Mouse (Mus musculus): ENCODE data around the gene 2210407C18Rik. TPM values are rescaled to one million over a fixed set of nuclear protein-coding genes. Genes with fewer than 3 reads are reported as not detected.

The 2210407C18Rik gene
- polyA plus RNA-seq, 1 experiment from 2014 or later, result not detected

- ATAC-seq (no peak), DNase-seq (ENCODE audit: low spot score) (no peak)
- no peak overlapping the region for H3K27ac ChIP-seq (ENCODE audit: low read length)
- no peaks in the 10 kb centered on the region for H3K4me1 ChIP-seq (ENCODE audit: insufficient read depth, low read depth, low read length)
- H3K4me3 ChIP-seq (ENCODE audit: low read depth, low read length), result no peak overlapping the region
- H3K36me3 ChIP-seq (ENCODE audit: insufficient read depth, low read length), result no peaks in the 10 kb centered on the region
- no peak for TF ChIP-seq EP300 (IDR thresholded peaks at IDR 0.05)
- no peak for TF ChIP-seq CTCF (IDR thresholded peaks at IDR 0.05)
- H3K27me3 ChIP-seq (replicated peaks; ENCODE audit: insufficient read depth, low read length), result no peaks in the 10 kb centered on the region
- no peak overlapping the region for H3K4me2 ChIP-seq (replicated peaks; ENCODE audit: low read depth, low read length)
- no peak overlapping the region for H3K9ac ChIP-seq (replicated peaks; ENCODE audit: low read depth)
- H3K9me3 ChIP-seq (ENCODE audit: low read length), result no peaks in the 10 kb centered on the region
- WGBS, result 43% methylated on average over 3 of the region's 3 CpGs
Measured at GRCm38 (mm10) chr11:58605228-58605627, 10.6 kb downstream of the 2210407C18Rik start.

GRCm38 (mm10) chr11:58604688-58605087 lies 11.2 kb downstream of the 2210407C18Rik start:
- ATAC-seq, result no peak
- no peak overlapping the region for H3K4me3 ChIP-seq (ENCODE audit: low read depth, low read length)
- no peak for DNase-seq (ENCODE audit: low spot score)
- no peak overlapping the region for H3K4me2 ChIP-seq (replicated peaks; ENCODE audit: low read depth, low read length)
- H3K27me3 ChIP-seq (replicated peaks; ENCODE audit: insufficient read depth, low read length), result no peaks in the 10 kb centered on the region
- no peaks in the 10 kb centered on the region for H3K4me1 ChIP-seq (ENCODE audit: insufficient read depth, low read depth, low read length)
- H3K36me3 ChIP-seq (ENCODE audit: insufficient read depth, low read length), result no peaks in the 10 kb centered on the region
- 30% methylated on average over 2 of the region's 2 CpGs for WGBS
- no peak overlapping the region for H3K27ac ChIP-seq (ENCODE audit: low read length)
- H3K9ac ChIP-seq (replicated peaks; ENCODE audit: low read depth), result no peak overlapping the region
- no peaks in the 10 kb centered on the region for H3K9me3 ChIP-seq (ENCODE audit: low read length)
- TF ChIP-seq CTCF (IDR thresholded peaks at IDR 0.05) (no peak), EP300 (IDR thresholded peaks at IDR 0.05) (no peak)

GRCm38 (mm10) chr11:58602800-58603560 lies 12.9 kb downstream of the 2210407C18Rik start:
- WGBS, result 64% methylated on average over 6 of the region's 6 CpGs
- Histone ChIP-seq H3K27ac (ENCODE audit: low read length) (no peak overlapping the region), H3K9ac (replicated peaks; ENCODE audit: low read depth) (no peak overlapping the region), H3K27me3 (replicated peaks; ENCODE audit: insufficient read depth, low read length) (no peaks in the 10 kb centered on the region), H3K4me3 (ENCODE audit: low read depth, low read length) (no peak overlapping the region), H3K9me3 (ENCODE audit: low read length) (no peaks in the 10 kb centered on the region), H3K4me1 (ENCODE audit: insufficient read depth, low read depth, low read length) (no peaks in the 10 kb centered on the region), H3K4me2 (replicated peaks; ENCODE audit: low read depth, low read length) (no peak overlapping the region), H3K36me3 (ENCODE audit: insufficient read depth, low read length) (no peaks in the 10 kb centered on the region)
- TF ChIP-seq EP300 (IDR thresholded peaks at IDR 0.05), result no peak
- TF ChIP-seq CTCF (IDR thresholded peaks at IDR 0.05), result no peak
- no peak for DNase-seq (ENCODE audit: low spot score)
- ATAC-seq, result no peak

- Histone ChIP-seq H3K9ac (replicated peaks; ENCODE audit: low read depth) (no peak overlapping the region), H3K27ac (ENCODE audit: low read length) (no peak overlapping the region), H3K4me2 (replicated peaks; ENCODE audit: low read depth, low read length) (no peak overlapping the region), H3K36me3 (ENCODE audit: insufficient read depth, low read length) (no peaks in the 10 kb centered on the region), H3K4me3 (ENCODE audit: low read depth, low read length) (no peak overlapping the region), H3K9me3 (ENCODE audit: low read length) (no peaks in the 10 kb centered on the region), H3K27me3 (replicated peaks; ENCODE audit: insufficient read depth, low read length) (no peaks in the 10 kb centered on the region), H3K4me1 (ENCODE audit: insufficient read depth, low read depth, low read length) (no peaks in the 10 kb centered on the region)
- no peak for ATAC-seq
- DNase-seq (ENCODE audit: low spot score), result no peak
- TF ChIP-seq EP300 (IDR thresholded peaks at IDR 0.05) (no peak), CTCF (IDR thresholded peaks at IDR 0.05) (no peak)
Measured at GRCm38 (mm10) chr11:58602062-58602461, 13.8 kb downstream of the 2210407C18Rik start.

- no peak for TF ChIP-seq EP300 (IDR thresholded peaks at IDR 0.05)
- no peak for TF ChIP-seq CTCF (IDR thresholded peaks at IDR 0.05)
- no peak for ATAC-seq
- 87% methylated on average over 13 of the region's 13 CpGs for WGBS
- Histone ChIP-seq H3K36me3 (ENCODE audit: insufficient read depth, low read length) (no peaks in the 10 kb centered on the region), H3K4me1 (ENCODE audit: insufficient read depth, low read depth, low read length) (no peaks in the 10 kb centered on the region), H3K27me3 (replicated peaks; ENCODE audit: insufficient read depth, low read length) (no peaks in the 10 kb centered on the region), H3K9me3 (ENCODE audit: low read length) (no peaks in the 10 kb centered on the region), H3K27ac (ENCODE audit: low read length) (no peak overlapping the region), H3K4me2 (replicated peaks; ENCODE audit: low read depth, low read length) (no peak overlapping the region), H3K9ac (replicated peaks; ENCODE audit: low read depth) (no peak overlapping the region), H3K4me3 (ENCODE audit: low read depth, low read length) (no peak overlapping the region)
- DNase-seq (ENCODE audit: low spot score), result no peak
Measured at GRCm38 (mm10) chr11:58597837-58598236, 18.0 kb downstream of the 2210407C18Rik start.

GRCm38 (mm10) chr11:58594814-58595213 lies 21.1 kb downstream of the 2210407C18Rik start, which contains the start of gene Olfr324:
Gene Olfr324 (plus strand): TSS chr11:58595114.
- Histone ChIP-seq H3K9me3 (ENCODE audit: low read length) (no peaks in the 10 kb centered on the region), H3K4me2 (replicated peaks; ENCODE audit: low read depth, low read length) (no peak within 1 kb of the TSS), H3K36me3 (ENCODE audit: insufficient read depth, low read length) (no peaks in the 10 kb centered on the region), H3K9ac (replicated peaks; ENCODE audit: low read depth) (no peak within 1 kb of the TSS), H3K4me3 (ENCODE audit: low read depth, low read length) (no peak within 1 kb of the TSS), H3K4me1 (ENCODE audit: insufficient read depth, low read depth, low read length) (no peaks in the 10 kb centered on the region), H3K27ac (ENCODE audit: low read length) (no peak within 1 kb of the TSS), H3K27me3 (replicated peaks; ENCODE audit: insufficient read depth, low read length) (no peaks in the 10 kb centered on the region)
- 75% methylated on average over 6 of the region's 6 CpGs for WGBS
- ATAC-seq (no peak), DNase-seq (ENCODE audit: low spot score) (no peak)
- TF ChIP-seq CTCF (IDR thresholded peaks at IDR 0.05) (no peak), EP300 (IDR thresholded peaks at IDR 0.05) (no peak)

All from lung, postnatal 0 days (tissue).